Mouse (Mus musculus) heart, adult 2 months (tissue): ENCODE results near the gene Cst12.

Experiments
- CTCF ChIP-seq: fragments of 200-600 bp; IDR thresholded peaks from 2 replicates; pipeline ENCODE4 v1.8.1; 2022; ENCODE audit warnings: antibody characterized with exemption, mild to moderate bottlenecking, moderate library complexity
- EP300 ChIP-seq: fragments of 200-500 bp; IDR thresholded peaks from 2 replicates; pipeline ENCODE4 v1.6.1; 2011; ENCODE audit warnings: low read depth, low read length, control low read depth; ENCODE audit not compliant: insufficient read depth
- POLR2A ChIP-seq: fragments of 200-500 bp; IDR thresholded peaks from 2 replicates; pipeline ENCODE4 v1.6.1; 2011; ENCODE audit warnings: mild to moderate bottlenecking, low read depth, low read length, control low read depth; ENCODE audit not compliant: insufficient read depth

- TF ChIP-seq CTCF: no peak
- TF ChIP-seq POLR2A: no peak
- TF ChIP-seq EP300: no peak
These were observed 12.3 kb downstream of the Cst12 start for GRCm38 (mm10) chr2:148801491-148801921.
